Mouse (Mus musculus) lung, embryonic 16.5 days (tissue): ENCODE data around the gene Tfec. TPM values are rescaled to one million over a fixed set of nuclear protein-coding genes. Genes with fewer than 3 reads are reported as not detected.

Source experiments
- ATAC-seq: fragments of 200-750 bp; cut with Nextera tagmentation; 2 replicates; pipeline ENCODE4 v1.8.0; 2017; ENCODE audit warnings: low read depth, mild to moderate bottlenecking, moderate library complexity
- H3K27ac ChIP-seq: fragments of 300-500 bp; sonication (generic); 2 replicates; pipeline ENCODE4 v1.5.1; 2014; ENCODE audit warnings: mild to moderate bottlenecking, control low read depth, low read length
- H3K27me3 ChIP-seq: fragments of 300-500 bp; sonication (generic); 2 replicates; pipeline ENCODE4 v1.6.1; 2014; ENCODE audit warnings: low read depth, low read length, mixed read lengths; ENCODE audit not compliant: control insufficient read depth, insufficient read depth
- H3K36me3 ChIP-seq: fragments of 300-500 bp; sonication (generic); 2 replicates; pipeline ENCODE4 v1.6.1; 2014; ENCODE audit warnings: low read length; ENCODE audit not compliant: control insufficient read depth, insufficient read depth
- H3K4me1 ChIP-seq: fragments of 300-500 bp; sonication (generic); replicated peaks from 2 replicates; pipeline ENCODE4 v1.6.1; 2014; ENCODE audit warnings: low read length, mixed read lengths; ENCODE audit not compliant: control insufficient read depth, insufficient read depth
- H3K4me2 ChIP-seq: fragments of 300-500 bp; sonication (generic); 2 replicates; pipeline ENCODE4 v1.6.1; 2014; ENCODE audit warnings: low read depth, low read length, control low read depth
- H3K4me3 ChIP-seq: fragments of 300-500 bp; sonication (generic); 2 replicates; pipeline ENCODE4 v1.5.1; 2014; ENCODE audit warnings: mild to moderate bottlenecking, low read length, control low read depth
- H3K9ac ChIP-seq: fragments of 300-500 bp; sonication (generic); 2 replicates; pipeline ENCODE4 v1.6.1; 2014; ENCODE audit warnings: low read length, control low read depth
- H3K9me3 ChIP-seq: fragments of 300-500 bp; sonication (generic); 2 replicates; pipeline ENCODE4 v1.6.1; 2016; ENCODE audit warnings: low read length; ENCODE audit not compliant: control insufficient read depth
- WGBS: fragments of 180-500 bp; shearing (Covaris S2); extraction: QIAGEN DNeasy Blood & Tissue Kit; methylation state at CpG from one replicate; pipeline ENCODE4 v1.1.7; 2014; 5-methylcytosine and 5-hydroxymethylcytosine counted together
- polyA plus RNA-seq: library from polyadenylated mRNA; unstranded; fragments of >200 nt; fragmentation: Nextera tagmentation; extraction: Ambion mirVana; gene quantifications from 2 replicates; pipeline ENCODE4 v1.2.1, GENCODE M21; 2015

Gene Tfec
- polyA plus RNA-seq, 1 experiment from 2014 or later: 1.7 TPM

DNA sequence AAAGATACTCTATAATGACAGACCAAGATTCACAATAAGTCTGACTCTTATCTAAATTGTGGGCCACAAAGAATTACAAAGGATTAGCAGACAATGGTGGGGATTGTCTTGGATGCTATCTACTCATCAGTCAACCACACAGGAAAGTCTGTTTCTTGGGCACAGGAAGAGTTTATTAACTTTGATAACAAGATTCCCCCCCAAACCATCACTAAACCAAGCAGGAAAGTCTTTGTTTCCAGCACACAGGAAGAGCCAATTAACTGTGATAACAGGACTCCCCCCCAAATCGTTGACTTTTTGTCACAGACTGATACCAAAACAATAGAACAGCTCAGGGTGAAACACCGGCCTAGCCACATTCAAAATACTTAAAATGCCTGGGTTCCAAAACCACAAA is 28.2 kb downstream of the Tfec start:
- Histone ChIP-seq H3K4me3 (no peak overlapping the region), H3K27me3 (no peaks in the 10 kb centered on the region), H3K9ac (no peak overlapping the region), H3K27ac (no peak overlapping the region), H3K36me3 (no peaks in the 10 kb centered on the region), H3K4me1 (no peaks in the 10 kb centered on the region), H3K9me3 (no peaks in the 10 kb centered on the region), H3K4me2 (no peak overlapping the region)
- ATAC-seq: no peak
- WGBS: 31% methylated on average over 2 of the region's 2 CpGs

DNA sequence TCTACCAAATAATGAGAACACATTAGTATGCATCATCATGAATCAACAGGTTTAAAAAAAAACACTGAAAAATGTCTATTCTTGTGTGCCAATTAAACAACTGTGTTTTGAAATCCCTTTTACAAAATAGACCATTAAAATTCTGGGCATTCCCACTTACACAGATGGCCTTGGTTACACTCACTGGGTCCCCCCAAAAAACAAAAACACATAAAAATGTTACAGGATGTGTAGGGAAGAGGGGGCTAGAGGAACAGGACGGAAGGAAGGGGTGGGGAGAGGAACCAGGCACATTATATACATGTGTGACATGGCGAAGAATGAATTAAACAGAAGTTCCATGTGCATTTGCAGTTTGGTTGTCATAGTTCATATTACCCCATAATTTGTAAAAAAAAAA is 29.9 kb downstream of the Tfec start:
- 62% methylated on average over 2 of the region's 2 CpGs for WGBS
- H3K36me3 ChIP-seq: no peaks in the 10 kb centered on the region
- H3K4me2 ChIP-seq: no peak overlapping the region
- no peaks in the 10 kb centered on the region for H3K4me1 ChIP-seq
- no peaks in the 10 kb centered on the region for H3K27me3 ChIP-seq
- H3K9me3 ChIP-seq: no peaks in the 10 kb centered on the region
- no peak overlapping the region for H3K27ac ChIP-seq
- no peak overlapping the region for H3K4me3 ChIP-seq
- no peak for ATAC-seq
- H3K9ac ChIP-seq: no peak overlapping the region

DNA sequence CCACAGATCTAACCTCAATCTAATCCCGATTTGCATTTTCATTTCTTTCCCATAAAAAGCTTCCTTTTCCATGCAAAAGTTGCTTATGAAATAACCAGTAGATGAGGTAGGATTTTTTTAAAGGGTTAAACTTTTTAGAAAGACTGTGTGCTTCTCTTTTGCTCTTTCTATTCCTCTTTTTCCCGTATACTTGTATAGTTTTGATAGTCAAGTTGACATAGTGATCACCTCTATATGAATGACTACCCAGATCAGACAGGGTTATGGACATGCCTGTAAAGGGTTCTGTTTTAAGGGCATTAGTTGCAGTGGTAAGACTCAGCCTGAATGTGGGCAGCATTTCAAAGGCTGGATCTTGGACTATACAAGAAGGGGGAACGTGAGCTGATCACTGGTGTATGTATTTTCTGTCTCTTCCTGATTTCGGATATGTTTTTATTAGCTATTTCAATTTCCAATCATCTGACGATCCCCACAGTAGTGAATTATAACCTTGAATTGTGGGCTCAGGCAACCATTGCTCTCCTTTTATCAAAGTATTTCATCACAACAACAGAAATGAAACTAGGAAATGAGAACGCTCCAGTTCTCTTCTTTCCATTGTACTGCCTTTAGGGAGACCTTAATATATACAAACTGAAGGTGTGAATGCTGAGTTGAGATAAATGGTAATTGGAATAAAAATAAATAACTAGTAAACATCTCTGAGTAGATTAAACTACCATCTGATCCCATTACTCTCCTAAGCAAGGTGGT is 35.3 kb downstream of the Tfec start:
- no peaks in the 10 kb centered on the region for H3K4me1 ChIP-seq
- H3K9me3 ChIP-seq: no peaks in the 10 kb centered on the region
- H3K27me3 ChIP-seq: no peaks in the 10 kb centered on the region
- ATAC-seq: no peak
- no peak overlapping the region for H3K9ac ChIP-seq
- no peak overlapping the region for H3K4me3 ChIP-seq
- 89% methylated on average over 6 of the region's 6 CpGs for WGBS
- no peak overlapping the region for H3K4me2 ChIP-seq
- no peaks in the 10 kb centered on the region for H3K36me3 ChIP-seq
- H3K27ac ChIP-seq: no peak overlapping the region

- Histone ChIP-seq H3K4me1 (no peaks in the 10 kb centered on the region), H3K27ac (no peak overlapping the region), H3K9me3 (no peaks in the 10 kb centered on the region), H3K9ac (no peak overlapping the region), H3K27me3 (no peaks in the 10 kb centered on the region), H3K4me3 (no peak overlapping the region), H3K36me3 (no peaks in the 10 kb centered on the region), H3K4me2 (no peak overlapping the region)
- WGBS: 84% methylated on average over 3 of the region's 3 CpGs
- ATAC-seq: no peak
Measured at GRCm38 (mm10) chr6:16862050-16862449, 36.2 kb downstream of the Tfec start.

DNA sequence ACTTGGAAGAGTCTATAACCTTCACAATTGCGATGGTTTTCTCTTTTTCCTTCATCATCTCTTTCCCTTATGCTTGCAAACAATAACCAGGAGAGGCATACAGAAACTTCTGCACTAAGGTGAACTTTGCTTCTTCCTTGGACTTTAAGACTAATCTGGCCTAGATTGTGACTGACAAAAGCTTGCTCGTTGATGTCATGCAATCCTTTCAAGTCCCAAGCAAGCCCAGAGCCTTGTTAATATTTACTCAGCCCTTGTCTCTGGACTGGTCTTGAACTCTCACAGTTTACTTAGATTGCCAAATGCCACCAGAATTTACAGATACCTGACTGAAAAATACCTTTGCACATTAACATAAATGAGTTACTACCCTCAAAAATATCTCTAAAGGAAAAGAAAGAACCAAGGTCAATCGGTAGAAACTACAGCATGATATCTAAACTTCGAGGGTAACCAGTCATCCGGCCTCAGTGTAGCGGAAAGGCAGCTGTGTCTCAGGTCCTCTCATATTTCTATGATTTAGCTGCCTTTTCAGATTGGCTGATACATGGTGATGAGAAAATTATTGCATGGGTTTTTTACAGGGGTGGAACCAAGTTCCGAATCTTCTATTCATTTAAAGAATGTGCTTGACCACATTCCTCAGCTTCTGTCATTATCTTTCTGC is 42.2 kb downstream of the Tfec start:
- Histone ChIP-seq H3K27me3 (no peaks in the 10 kb centered on the region), H3K9ac (no peak overlapping the region), H3K36me3 (no peaks in the 10 kb centered on the region), H3K9me3 (no peaks in the 10 kb centered on the region), H3K4me2 (no peak overlapping the region), H3K27ac (no peak overlapping the region), H3K4me3 (no peak overlapping the region), H3K4me1 (no peaks in the 10 kb centered on the region)
- ATAC-seq: no peak
- WGBS: 73% methylated on average over 7 of the region's 7 CpGs

- H3K4me1 ChIP-seq: no peaks in the 10 kb centered on the region
- H3K36me3 ChIP-seq: no peaks in the 10 kb centered on the region
- H3K9ac ChIP-seq: no peak overlapping the region
- H3K27me3 ChIP-seq: no peaks in the 10 kb centered on the region
- H3K4me3 ChIP-seq: no peak overlapping the region
- no peaks in the 10 kb centered on the region for H3K9me3 ChIP-seq
- no peak overlapping the region for H3K4me2 ChIP-seq
- ATAC-seq: no peak
- 72% methylated on average over 9 of the region's 9 CpGs for WGBS
- H3K27ac ChIP-seq: no peak overlapping the region
Measured at GRCm38 (mm10) chr6:16854977-16855376, 43.3 kb downstream of the Tfec start.

DNA sequence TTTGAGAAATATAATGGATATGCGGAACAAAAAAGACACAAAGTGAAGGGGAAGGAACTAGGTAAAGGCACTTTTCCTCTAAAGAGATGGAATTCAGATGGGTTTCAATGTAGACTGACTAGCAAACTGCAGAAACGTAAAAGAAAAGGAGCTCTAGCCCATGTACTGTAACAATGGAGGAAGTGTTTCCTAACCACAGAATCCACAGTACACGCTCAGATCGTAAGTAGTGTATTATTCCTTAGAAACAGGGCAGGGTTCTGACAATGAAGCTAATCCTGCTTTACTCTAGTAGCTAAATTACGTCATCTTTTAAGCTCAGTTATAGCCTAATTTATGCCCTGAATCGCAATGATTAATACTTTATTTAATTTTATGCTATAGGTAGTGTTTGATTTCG is 51.7 kb downstream of the Tfec start:
- no peak overlapping the region for H3K9ac ChIP-seq

GRCm38 (mm10) chr6:16835631-16836030 is 62.6 kb downstream of the Tfec start:
- no peaks in the 10 kb centered on the region for H3K4me1 ChIP-seq
- no peaks in the 10 kb centered on the region for H3K27me3 ChIP-seq
- H3K9ac ChIP-seq: no peak overlapping the region
- no peaks in the 10 kb centered on the region for H3K36me3 ChIP-seq
- H3K4me2 ChIP-seq: no peak overlapping the region
- ATAC-seq: no peak
- H3K4me3 ChIP-seq: no peak overlapping the region
- 63% methylated on average over 1 of the region's 1 CpGs for WGBS
- no peaks in the 10 kb centered on the region for H3K9me3 ChIP-seq
- no peak overlapping the region for H3K27ac ChIP-seq

More for the DNA sequence above, 51.7 kb downstream of the Tfec start:
- ATAC-seq: no peak
- Histone ChIP-seq H3K27ac (no peak overlapping the region), H3K36me3 (no peaks in the 10 kb centered on the region), H3K27me3 (no peaks in the 10 kb centered on the region), H3K4me3 (no peak overlapping the region), H3K9me3 (no peaks in the 10 kb centered on the region), H3K4me2 (no peak overlapping the region), H3K4me1 (no peaks in the 10 kb centered on the region)
- WGBS: 89% methylated on average over 7 of the region's 7 CpGs

- Histone ChIP-seq H3K9ac (no peak overlapping the region), H3K4me2 (no peak overlapping the region), H3K27ac (no peak overlapping the region), H3K4me3 (no peak overlapping the region), H3K36me3 (no peaks in the 10 kb centered on the region), H3K9me3 (no peaks in the 10 kb centered on the region), H3K4me1 (no peaks in the 10 kb centered on the region), H3K27me3 (no peaks in the 10 kb centered on the region)
- ATAC-seq: no peak
Measured at GRCm38 (mm10) chr6:16828304-16828703, 69.9 kb downstream of the Tfec start.
